Mouse (Mus musculus): ENCODE measurements around the gene Tdo2. TPM values are rescaled to one million over a fixed set of nuclear protein-coding genes. Genes with fewer than 3 reads are reported as not detected.

Tdo2 gene
- 0.32 TPM for polyA plus RNA-seq (2017; shearing (Covaris generic))

GRCm38 (mm10) chr3:81976102-81976501, at the start of gene Tdo2:
Gene Tdo2 (minus strand): TSS chr3:81976202.

GRCm38 (mm10) chr3:81981990-81982389, 6.0 kb upstream of the Tdo2 start, which contains the start of gene Asic5:
Gene Asic5 (plus strand): TSS chr3:81982290.

DNA sequence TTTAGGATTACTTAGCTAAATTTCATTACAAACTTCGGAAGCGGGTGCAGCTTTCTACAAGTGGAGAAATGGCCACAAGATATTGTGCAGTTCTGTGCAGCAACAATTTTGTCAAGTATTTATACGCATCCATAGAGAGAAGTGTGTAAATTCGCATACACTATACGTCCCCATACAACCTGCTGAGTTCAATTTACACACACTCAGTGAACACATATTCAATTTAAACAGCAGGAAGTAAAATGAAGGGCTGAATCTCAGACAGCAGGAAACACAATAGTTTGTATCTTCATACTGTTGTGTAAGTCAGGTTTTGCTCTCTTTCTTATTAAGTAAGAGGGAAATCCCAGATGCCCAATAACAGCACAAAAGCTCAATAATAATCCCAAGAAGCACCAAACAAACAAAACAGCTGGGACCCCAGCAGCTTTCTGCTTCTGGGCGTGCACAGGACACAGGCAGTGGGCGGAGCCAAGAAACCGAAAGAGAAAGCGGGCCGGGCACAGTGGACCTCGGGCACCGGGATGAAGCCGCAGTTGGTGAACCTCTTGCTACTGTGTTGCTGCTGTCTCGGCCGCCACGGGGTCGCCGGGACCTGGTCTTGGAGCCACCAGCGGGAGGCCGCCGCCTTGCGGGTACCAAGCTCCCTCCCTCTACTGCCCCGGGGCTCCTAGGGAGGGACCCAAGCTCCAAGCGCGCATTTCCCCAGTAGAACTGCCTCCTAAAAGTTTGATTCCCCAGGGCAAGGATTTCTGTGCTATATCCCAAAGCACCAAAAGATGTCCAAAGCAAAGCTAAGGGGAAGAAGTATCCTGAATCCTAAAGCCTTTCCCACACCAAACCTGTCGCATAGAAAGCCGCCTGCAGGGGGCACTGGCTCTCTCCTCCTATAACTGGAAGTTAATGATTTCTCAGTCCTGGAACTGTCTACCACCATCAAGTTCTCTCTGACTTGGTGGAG, 43.6 kb downstream of the Tdo2 start, which contains the start of gene Ctso:
Ctso (plus strand) TSS at position 461 of the 961 bp plus-strand sequence.

Other genes starting within 250 kb of the Tdo2 start
- 39.0 TPM for gene Ctso, start 43.6 kb downstream of the Tdo2 start, polyA plus RNA-seq (2017; shearing (Covaris generic))
- gene Asic5, start 6.1 kb upstream of the Tdo2 start, polyA plus RNA-seq (2017; shearing (Covaris generic)) = not detected
- gene Gucy1b1, start 98.5 kb upstream of the Tdo2 start, polyA plus RNA-seq (2017; shearing (Covaris generic)) = not detected
- 0.26 TPM for gene Gucy1a1, start 169.6 kb upstream of the Tdo2 start, polyA plus RNA-seq (2017; shearing (Covaris generic))

Measured in effector memory CD4-positive, alpha-beta T cell, adult 5 months (primary cell).